ENCODE assay signal across 8 mouse cellular contexts in the genomic region with DNA sequence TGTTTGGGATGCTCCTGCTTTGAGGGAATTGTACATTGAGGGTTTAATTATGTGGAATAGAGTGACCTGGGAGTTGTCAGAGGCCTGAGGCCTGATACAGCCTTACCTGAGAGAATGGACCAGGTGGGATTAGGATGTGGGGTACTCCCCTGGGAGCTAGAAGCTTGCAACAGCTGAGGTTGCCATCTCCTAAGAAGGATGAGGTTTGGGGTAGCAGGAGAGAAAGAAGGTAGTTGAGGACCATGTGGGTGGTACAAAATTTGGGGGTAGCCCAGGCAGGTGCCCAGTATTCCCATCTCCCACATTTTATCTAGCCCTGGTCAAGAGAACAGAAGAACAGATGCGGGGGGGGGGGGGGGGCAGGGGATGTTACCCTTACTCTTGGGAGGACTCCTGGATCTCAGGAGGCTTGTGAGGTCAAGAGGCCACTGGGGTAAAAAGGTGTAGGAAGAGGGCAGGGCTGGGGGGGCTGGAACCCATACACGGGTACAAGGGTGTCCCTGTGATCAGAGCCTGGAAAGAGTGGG. TPM values are rescaled to one million over a fixed set of nuclear protein-coding genes. Genes with fewer than 3 reads are reported as not detected.
DNase-seq lines count a peak whose midpoint lies in the region; ATAC-seq and TF ChIP-seq lines count a peak whose summit lies in the region.

No protein-coding gene starts in this region.

- H3K27ac ChIP-seq in heart, embryonic 13.5 days (replicated peaks), result peak overlapping the region; percentile 87
- peak overlapping the region; percentile 67 for H3K27ac ChIP-seq in MEL (ENCODE audit: control insufficient read depth, low read depth, low read length)
- peak overlapping the region; percentile 95 for H3K27ac ChIP-seq in forebrain, embryonic 16.5 days (ENCODE audit: low read length)
- peak overlapping the region; percentile 79 for H3K27ac ChIP-seq in midbrain, embryonic 11.5 days (ENCODE audit: low read depth, low read length)

- H3K4me3 ChIP-seq in heart, embryonic 13.5 days, result peak overlapping the region; percentile 66
- peak overlapping the region; percentile 54 to 56 for H3K4me3 ChIP-seq in MEL (ENCODE audit: control insufficient read depth in 1 of 2, insufficient read depth in 1 of 2, low read depth in 2 of 2, low read length in 2 of 2)
- H3K4me3 ChIP-seq in forebrain, embryonic 16.5 days (replicated peaks; ENCODE audit: low read length), result peak overlapping the region; percentile 72
- peak overlapping the region; percentile 68 for H3K4me3 ChIP-seq in midbrain, embryonic 11.5 days (ENCODE audit: low read depth, low read length)

- TF ChIP-seq EP300 in MEL (IDR thresholded peaks at IDR 0.05; ENCODE audit: low read depth in 1 of 2, low read length in 2 of 2), result no peak

- 7% methylated on average over 1 of the region's 2 CpGs for WGBS in heart, embryonic 13.5 days
- WGBS in forebrain, embryonic 16.5 days, result 0% methylated on average over 1 of the region's 2 CpGs
- 14% methylated on average over 2 of the region's 2 CpGs for WGBS in midbrain, embryonic 11.5 days

- TF ChIP-seq CTCF in MEL (IDR thresholded peaks at IDR 0.05 in 2 of 3, conservative IDR thresholded peaks at IDR 0.05 in 1 of 3; ENCODE audit: control insufficient read depth in 1 of 3, insufficient read depth in 1 of 3, low read depth in 2 of 3, low read length in 3 of 3, poor library complexity in 1 of 3, severe bottlenecking in 1 of 3), result no peak

- TF ChIP-seq RAD21 in MEL (IDR thresholded peaks at IDR 0.05; ENCODE audit: low read depth, low read length), result no peak

- H3K4me2 ChIP-seq in heart, embryonic 13.5 days, result peak overlapping the region; percentile 86
- peak overlapping the region; percentile 83 for H3K4me2 ChIP-seq in forebrain, embryonic 16.5 days (ENCODE audit: low read length)
- H3K4me2 ChIP-seq in midbrain, embryonic 11.5 days, result peak overlapping the region; percentile 87

- no peaks in the 10 kb centered on the region for H3K9me3 ChIP-seq in heart, embryonic 13.5 days
- no peaks in the 10 kb centered on the region for H3K9me3 ChIP-seq in MEL (replicated peaks; ENCODE audit: insufficient read depth, low read length)
- no peaks in the 10 kb centered on the region for H3K9me3 ChIP-seq in forebrain, embryonic 16.5 days (ENCODE audit: control insufficient read depth, low read length)
- H3K9me3 ChIP-seq in midbrain, embryonic 11.5 days (ENCODE audit: control insufficient read depth, low read length), result no peaks in the 10 kb centered on the region

- H3K79me2 ChIP-seq in MEL (ENCODE audit: control insufficient read depth, insufficient read depth, low read length, poor library complexity), result peaks cover 28% of the 10 kb centered on the region

- H3K9ac ChIP-seq in heart, embryonic 13.5 days, result peak overlapping the region; percentile 90
- peak overlapping the region; percentile 70 for H3K9ac ChIP-seq in MEL (ENCODE audit: control insufficient read depth, low read depth, low read length, poor library complexity, severe bottlenecking)
- H3K9ac ChIP-seq in forebrain, embryonic 16.5 days (replicated peaks; ENCODE audit: low read depth, low read length), result peak overlapping the region; percentile 92
- H3K9ac ChIP-seq in midbrain, embryonic 11.5 days (ENCODE audit: low read length), result peak overlapping the region; percentile 88

- no peak for ATAC-seq in heart, embryonic 13.5 days (ENCODE audit: extremely low read depth, insufficient number of reproducible peaks, low FRiP score, low TSS enrichment)
- no peak for ATAC-seq in forebrain, embryonic 16.5 days
- no peak for ATAC-seq in midbrain, embryonic 11.5 days (ENCODE audit: low FRiP score)

- no peak for TF ChIP-seq POLR2A in MEL (IDR thresholded peaks at IDR 0.05; ENCODE audit: control insufficient read depth in 1 of 2, insufficient read depth in 1 of 2, low read depth in 1 of 2, low read length in 2 of 2, poor library complexity in 1 of 2)

- H3K27me3 ChIP-seq in heart, embryonic 13.5 days (replicated peaks), result no peaks in the 10 kb centered on the region
- H3K27me3 ChIP-seq in MEL (ENCODE audit: control insufficient read depth in 1 of 2, insufficient read depth in 2 of 2, low read length in 2 of 2), result no peaks in the 10 kb centered on the region
- no peaks in the 10 kb centered on the region for H3K27me3 ChIP-seq in forebrain, embryonic 16.5 days (replicated peaks; ENCODE audit: control insufficient read depth, insufficient read depth, low read length)
- no peaks in the 10 kb centered on the region for H3K27me3 ChIP-seq in midbrain, embryonic 11.5 days (ENCODE audit: control insufficient read depth, insufficient read depth, low read length)

- no peak for DNase-seq in heart, adult 9 months (ENCODE audit: low spot score in 2 of 2)
- DNase-seq in MEL (ENCODE audit: low read depth, low spot score), result peak; percentile 29
- peak; percentile 81 for DNase-seq in midbrain, embryonic 11.5 days (ENCODE audit: low spot score, missing footprints)
- DNase-seq in adrenal gland, postnatal 4 days (ENCODE audit: low spot score in 2 of 2), result no peak
- no peak for DNase-seq in ovary, adult 18-20 months (ENCODE audit: low spot score)
- DNase-seq in adrenal gland, postnatal 10 days, result no peak

- no peaks in the 10 kb centered on the region for H3K36me3 ChIP-seq in heart, embryonic 13.5 days
- H3K36me3 ChIP-seq in MEL (ENCODE audit: control insufficient read depth in 1 of 2, insufficient read depth in 2 of 2, low read length in 2 of 2), result peaks cover 0 to 37% of the 10 kb centered on the region in 2 experiments; a peak in 2 of 4 replicates
- no peaks in the 10 kb centered on the region for H3K36me3 ChIP-seq in forebrain, embryonic 16.5 days (ENCODE audit: control insufficient read depth, insufficient read depth)
- no peaks in the 10 kb centered on the region for H3K36me3 ChIP-seq in midbrain, embryonic 11.5 days (ENCODE audit: control insufficient read depth, insufficient read depth, low read length)

- peaks cover 79% of the 10 kb centered on the region for H3K4me1 ChIP-seq in heart, embryonic 13.5 days
- H3K4me1 ChIP-seq in MEL (ENCODE audit: control insufficient read depth in 1 of 2, insufficient read depth in 2 of 2, low read length in 2 of 2), result peaks cover 6 to 35% of the 10 kb centered on the region in 2 experiments
- H3K4me1 ChIP-seq in forebrain, embryonic 16.5 days (replicated peaks; ENCODE audit: control insufficient read depth, insufficient read depth, low read length), result peaks cover 71% of the 10 kb centered on the region
- peaks cover 60% of the 10 kb centered on the region for H3K4me1 ChIP-seq in midbrain, embryonic 11.5 days (ENCODE audit: control insufficient read depth, insufficient read depth, low read length)

RNA-seq across cellular contexts. Expression of a gene that starts 2.8 kb away (rescaled TPM):
- polyA plus RNA-seq in heart, embryonic 13.5 days (2015; fragmentation: Nextera tagmentation; extraction: Ambion mirVana), result 4.7 and 5.1 TPM in 2 replicates
- 6.5 and 7.9 TPM in 2 replicates for total RNA-seq in MEL (2012; rRNA removed)
- polyA plus RNA-seq in MEL (2012; ENCODE audit: insufficient read depth in 1 of 2, insufficient read length in 2 of 2, low read depth in 1 of 2, low replicate concordance in 2 of 2, missing spikeins in 1 of 2), result 10 to 100 TPM in 1 of 2 experiments, not detected in 1; 24.7 TPM
- 25.6 and 32.7 TPM in 2 replicates for polyA plus RNA-seq in forebrain, embryonic 16.5 days (2015; fragmentation: Nextera tagmentation; extraction: Ambion mirVana)
- 11.2 and 15.2 TPM in 2 replicates for polyA plus RNA-seq in midbrain, embryonic 11.5 days (2014; fragmentation: Nextera tagmentation; extraction: Ambion mirVana)
- 10 to 100 TPM; 63.0 to 64.4 TPM for total RNA-seq in adrenal gland, postnatal 4 days (2021)
- total RNA-seq in adrenal gland, postnatal 10 days (2021), result 10 to 100 TPM; 29.9 to 37.6 TPM

RNA-seq across cellular contexts. Expression of a gene that starts 4.3 kb away (rescaled TPM):
- 131 and 140 TPM in 2 replicates for polyA plus RNA-seq in heart, embryonic 13.5 days (2015; fragmentation: Nextera tagmentation; extraction: Ambion mirVana)
- total RNA-seq in MEL (2012; rRNA removed), result 123 and 140 TPM in 2 replicates
- 10 to 100 TPM in 1 of 2 experiments, not detected in 1; 92.5 TPM for polyA plus RNA-seq in MEL (2012; ENCODE audit: insufficient read depth in 1 of 2, insufficient read length in 2 of 2, low read depth in 1 of 2, low replicate concordance in 2 of 2, missing spikeins in 1 of 2)
- 60.2 and 60.6 TPM in 2 replicates for polyA plus RNA-seq in forebrain, embryonic 16.5 days (2015; fragmentation: Nextera tagmentation; extraction: Ambion mirVana)
- 46.5 and 47.8 TPM in 2 replicates for polyA plus RNA-seq in midbrain, embryonic 11.5 days (2014; fragmentation: Nextera tagmentation; extraction: Ambion mirVana)
- 100 to 1,000 TPM; 295 to 378 TPM for total RNA-seq in adrenal gland, postnatal 4 days (2021)
- 1,000 to 10,000 TPM; 1,467 to 1,540 TPM for total RNA-seq in adrenal gland, postnatal 10 days (2021)

RNA-seq across cellular contexts. Expression of a gene that starts 19.2 kb away (rescaled TPM):
- 20.7 and 22.0 TPM in 2 replicates for polyA plus RNA-seq in heart, embryonic 13.5 days (2015; fragmentation: Nextera tagmentation; extraction: Ambion mirVana)
- 40.1 and 41.9 TPM in 2 replicates for total RNA-seq in MEL (2012; rRNA removed)
- 10 to 100 TPM in 1 of 2 experiments, not detected in 1; 38.5 TPM for polyA plus RNA-seq in MEL (2012; ENCODE audit: insufficient read depth in 1 of 2, insufficient read length in 2 of 2, low read depth in 1 of 2, low replicate concordance in 2 of 2, missing spikeins in 1 of 2)
- 34.6 and 34.7 TPM in 2 replicates for polyA plus RNA-seq in forebrain, embryonic 16.5 days (2015; fragmentation: Nextera tagmentation; extraction: Ambion mirVana)
- polyA plus RNA-seq in midbrain, embryonic 11.5 days (2014; fragmentation: Nextera tagmentation; extraction: Ambion mirVana), result 29.0 and 30.0 TPM in 2 replicates
- total RNA-seq in adrenal gland, postnatal 4 days (2021), result 10 to 100 TPM; 35.5 to 38.2 TPM
- total RNA-seq in adrenal gland, postnatal 10 days (2021), result 10 to 100 TPM; 15.7 to 23.0 TPM

RNA-seq across cellular contexts. Expression of a gene that starts 24.0 kb away (rescaled TPM):
- 43.8 and 47.9 TPM in 2 replicates for polyA plus RNA-seq in heart, embryonic 13.5 days (2015; fragmentation: Nextera tagmentation; extraction: Ambion mirVana)
- total RNA-seq in MEL (2012; rRNA removed), result 88.2 and 112 TPM in 2 replicates
- 100 to 1,000 TPM in 1 of 2 experiments, not detected in 1; 108 TPM for polyA plus RNA-seq in MEL (2012; ENCODE audit: insufficient read depth in 1 of 2, insufficient read length in 2 of 2, low read depth in 1 of 2, low replicate concordance in 2 of 2, missing spikeins in 1 of 2)
- polyA plus RNA-seq in forebrain, embryonic 16.5 days (2015; fragmentation: Nextera tagmentation; extraction: Ambion mirVana), result 63.7 and 66.8 TPM in 2 replicates
- polyA plus RNA-seq in midbrain, embryonic 11.5 days (2014; fragmentation: Nextera tagmentation; extraction: Ambion mirVana), result 51.5 and 53.4 TPM in 2 replicates
- total RNA-seq in adrenal gland, postnatal 4 days (2021), result 10 to 100 TPM; 51.4 to 53.4 TPM
- total RNA-seq in adrenal gland, postnatal 10 days (2021), result 10 to 100 TPM; 43.5 to 50.5 TPM

RNA-seq across cellular contexts. Expression of a gene that starts 28.6 kb away (rescaled TPM):
- polyA plus RNA-seq in heart, embryonic 13.5 days (2015; fragmentation: Nextera tagmentation; extraction: Ambion mirVana), result 456 and 466 TPM in 2 replicates
- total RNA-seq in MEL (2012; rRNA removed), result 105 and 132 TPM in 2 replicates
- 100 to 1,000 TPM in 1 of 2 experiments, not detected in 1; 241 TPM for polyA plus RNA-seq in MEL (2012; ENCODE audit: insufficient read depth in 1 of 2, insufficient read length in 2 of 2, low read depth in 1 of 2, low replicate concordance in 2 of 2, missing spikeins in 1 of 2)
- 563 and 565 TPM in 2 replicates for polyA plus RNA-seq in forebrain, embryonic 16.5 days (2015; fragmentation: Nextera tagmentation; extraction: Ambion mirVana)
- polyA plus RNA-seq in midbrain, embryonic 11.5 days (2014; fragmentation: Nextera tagmentation; extraction: Ambion mirVana), result 566 and 590 TPM in 2 replicates
- total RNA-seq in adrenal gland, postnatal 4 days (2021), result 100 to 1,000 TPM; 294 to 311 TPM
- total RNA-seq in adrenal gland, postnatal 10 days (2021), result 100 to 1,000 TPM; 339 to 345 TPM

Comparison
In these comparisons a context has a peak if more than half of its experiments do, and no peak if none do; other contexts are left out.
1. DNase-seq: peak in MEL (single experiment) and midbrain, embryonic 11.5 days (single experiment); none in heart, adult 9 months (0 of 2), adrenal gland, postnatal 4 days (0 of 2), ovary, adult 18-20 months (single experiment) and adrenal gland, postnatal 10 days (single experiment).
2. Peak in every context shown above with its lines, with median percentiles within 50 percentile points of each other: H3K27ac ChIP-seq, H3K4me2 ChIP-seq, H3K4me3 ChIP-seq and H3K9ac ChIP-seq.